Mouse (Mus musculus): Measurements from ENCODE around the gene Patz1. TPM values are rescaled to one million over a fixed set of nuclear protein-coding genes. Genes with fewer than 3 reads are reported as not detected.

Gene Patz1
- 21.2 and 22.8 TPM in 2 replicates for polyA plus RNA-seq (2015; fragmentation: Nextera tagmentation; extraction: Ambion mirVana)

DNA sequence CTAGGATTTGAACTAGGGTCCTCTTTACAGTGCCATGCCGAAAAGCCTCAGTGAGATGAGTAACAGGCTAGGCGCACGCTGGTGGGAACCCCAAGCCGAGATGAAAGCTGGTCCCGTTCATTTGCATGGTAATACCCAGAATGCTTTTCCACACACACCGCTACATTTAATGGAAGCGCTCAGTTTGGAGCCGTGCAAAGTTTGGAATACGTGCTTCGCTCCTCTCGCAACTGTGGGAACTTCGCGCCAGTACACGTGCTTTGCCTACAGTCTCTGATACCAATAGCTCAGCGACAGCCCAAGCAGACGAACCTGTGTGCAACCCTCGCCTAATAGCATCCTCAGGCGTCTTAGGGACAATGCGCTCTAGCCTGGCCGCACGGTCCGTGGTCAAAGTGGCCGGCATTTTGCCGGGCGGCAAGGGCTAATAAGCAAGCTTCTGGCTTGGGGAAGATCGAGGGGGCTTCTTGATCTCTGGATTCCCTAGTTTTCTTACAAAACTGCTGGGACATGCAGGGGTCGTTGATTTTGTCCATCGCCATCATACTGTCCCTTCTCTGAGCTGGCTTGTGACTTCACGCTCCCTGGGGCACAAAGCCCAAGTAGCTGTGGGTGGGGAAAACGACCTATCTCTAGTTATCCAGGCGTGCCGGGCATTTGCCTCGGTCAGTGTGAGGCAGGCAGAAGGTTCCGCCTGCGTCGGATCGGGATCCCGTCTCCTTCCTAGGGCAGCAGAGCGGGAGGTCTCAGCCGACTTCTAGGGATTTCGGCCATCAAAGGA is at the start of gene Patz1:
Patz1 (plus strand) TSS at position 354 of the 781 bp plus-strand sequence.

DNA sequence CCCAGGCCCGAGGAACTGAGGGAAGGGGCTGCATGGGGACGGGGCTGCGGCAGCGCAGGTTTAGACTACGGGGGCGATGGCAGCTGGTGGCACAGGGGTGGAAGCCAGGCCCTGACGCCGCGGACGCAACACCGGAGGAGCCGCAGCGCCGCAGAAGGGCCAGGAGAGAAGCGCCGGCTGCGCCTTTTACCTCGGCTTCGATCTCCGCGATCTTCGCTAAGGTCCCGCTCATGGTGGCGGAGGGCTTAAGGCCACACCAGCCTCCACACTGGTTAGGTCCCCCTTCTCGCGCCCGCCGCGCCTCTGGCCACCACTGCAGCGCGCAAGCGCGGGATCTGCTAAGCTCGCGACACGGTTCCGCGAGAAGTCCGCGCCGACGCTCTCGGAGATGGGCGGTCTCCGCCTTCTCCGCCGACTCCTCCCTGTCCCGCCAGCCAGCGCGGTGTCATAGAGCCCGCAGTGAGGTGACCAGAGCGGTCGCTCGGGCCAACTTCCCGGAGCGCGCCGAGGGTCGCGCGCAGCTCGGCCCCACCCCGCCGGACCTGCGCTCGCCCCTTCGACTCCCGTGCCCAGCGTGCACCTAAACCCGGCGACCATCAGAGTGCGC is 22.5 kb upstream of the Patz1 start, which contains the start of gene Drg1:
Drg1 (minus strand) TSS at position 337 of the 607 bp plus-strand sequence.

DNA sequence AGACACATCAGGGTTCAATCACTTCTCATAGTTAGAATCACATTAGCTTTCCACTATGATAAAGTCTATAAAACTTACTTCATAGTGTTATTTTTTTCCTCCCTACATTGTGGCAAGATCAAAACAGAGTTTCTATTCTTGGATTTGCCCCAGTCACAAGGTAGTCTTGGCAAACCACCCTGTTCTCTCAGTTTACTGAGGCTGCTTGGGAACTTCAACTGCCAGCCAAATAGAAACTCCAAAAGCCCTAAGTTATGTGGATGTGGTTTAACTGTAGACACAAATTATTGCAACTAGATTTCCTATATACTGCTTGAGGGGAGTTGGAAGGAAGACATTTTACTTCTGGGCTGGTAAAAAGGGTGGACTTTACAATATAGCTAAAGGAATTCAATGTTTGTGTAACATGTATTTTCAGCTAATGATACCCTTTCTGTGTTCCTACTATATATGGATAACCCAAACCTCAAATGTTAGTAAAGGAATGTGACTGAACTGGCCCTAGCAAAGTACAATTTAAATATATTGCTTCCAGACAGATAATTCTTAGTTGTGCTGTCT is 41.3 kb downstream of the Patz1 start, which contains the start of gene Pik3ip1:
Pik3ip1 (plus strand) TSS at position 511 of the 561 bp plus-strand sequence.

Other genes with a start within 250 kb of the Patz1 start
- 4.7 and 9.2 TPM in 2 replicates for gene Sfi1, start 95.4 kb upstream of the Patz1 start, polyA plus RNA-seq (2015; fragmentation: Nextera tagmentation; extraction: Ambion mirVana)
- gene Eif4enif1, start 86.5 kb upstream of the Patz1 start, polyA plus RNA-seq (2015; fragmentation: Nextera tagmentation; extraction: Ambion mirVana) = 34.1 and 36.6 TPM in 2 replicates
- 130 and 132 TPM in 2 replicates for gene Drg1, start 22.5 kb upstream of the Patz1 start, polyA plus RNA-seq (2015; fragmentation: Nextera tagmentation; extraction: Ambion mirVana)
- gene Pik3ip1, start 41.5 kb downstream of the Patz1 start, polyA plus RNA-seq (2015; fragmentation: Nextera tagmentation; extraction: Ambion mirVana) = 8.5 and 9.0 TPM in 2 replicates
- 23.6 and 26.8 TPM in 2 replicates for gene Limk2, start 120.3 kb downstream of the Patz1 start, polyA plus RNA-seq (2015; fragmentation: Nextera tagmentation; extraction: Ambion mirVana)
- 6.1 and 9.4 TPM in 2 replicates for gene Rnf185, start 163.5 kb downstream of the Patz1 start, polyA plus RNA-seq (2015; fragmentation: Nextera tagmentation; extraction: Ambion mirVana)
- gene Pla2g3, start 199.4 kb downstream of the Patz1 start, polyA plus RNA-seq (2015; fragmentation: Nextera tagmentation; extraction: Ambion mirVana) = 0.22 TPM in 2 replicates
- gene Inpp5j, start 215.9 kb downstream of the Patz1 start, polyA plus RNA-seq (2015; fragmentation: Nextera tagmentation; extraction: Ambion mirVana) = 1.5 and 2.2 TPM in 2 replicates
- 40.3 and 50.7 TPM in 2 replicates for gene Selenom, start 225.8 kb downstream of the Patz1 start, polyA plus RNA-seq (2015; fragmentation: Nextera tagmentation; extraction: Ambion mirVana)